Mouse (Mus musculus): ENCODE measurements around the gene Cd40.

Cd40 gene

GRCm38 (mm10) chr2:165056377-165057085 is 1.1 kb downstream of the Cd40 start:
- no peak for DNase-seq (ENCODE audit: extremely low read depth, low read depth, low spot score)

GRCm38 (mm10) chr2:165059961-165060360 is 4.5 kb downstream of the Cd40 start:
- DNase-seq (ENCODE audit: extremely low read depth, low read depth, low spot score) = no peak

- no peak for DNase-seq (ENCODE audit: extremely low read depth, low read depth, low spot score)
Measured at GRCm38 (mm10) chr2:165061638-165062433, 6.4 kb downstream of the Cd40 start.

GRCm38 (mm10) chr2:165064489-165064888 is 9.1 kb downstream of the Cd40 start:
- DNase-seq (ENCODE audit: extremely low read depth, low read depth, low spot score) = no peak

GRCm38 (mm10) chr2:165068806-165069205 is 13.4 kb downstream of the Cd40 start:
- DNase-seq (ENCODE audit: extremely low read depth, low read depth, low spot score) = no peak

- DNase-seq (ENCODE audit: extremely low read depth, low read depth, low spot score) = no peak
Measured at GRCm38 (mm10) chr2:165070096-165070816, 14.8 kb downstream of the Cd40 start.

GRCm38 (mm10) chr2:165073381-165073781 is 18.0 kb downstream of the Cd40 start:
- no peak for DNase-seq (ENCODE audit: extremely low read depth, low read depth, low spot score)

GRCm38 (mm10) chr2:165074081-165074884 is 18.9 kb downstream of the Cd40 start:
- DNase-seq (ENCODE audit: extremely low read depth, low read depth, low spot score) = no peak

GRCm38 (mm10) chr2:165074937-165075336 is 19.5 kb downstream of the Cd40 start:
- no peak for DNase-seq (ENCODE audit: extremely low read depth, low read depth, low spot score)

GRCm38 (mm10) chr2:165077055-165077454 is 21.6 kb downstream of the Cd40 start:
- DNase-seq (ENCODE audit: extremely low read depth, low read depth, low spot score) = no peak

GRCm38 (mm10) chr2:165078045-165078444 is 22.6 kb downstream of the Cd40 start:
- DNase-seq (ENCODE audit: extremely low read depth, low read depth, low spot score) = no peak

- DNase-seq (ENCODE audit: extremely low read depth, low read depth, low spot score) = no peak
Measured at GRCm38 (mm10) chr2:165078605-165079004, 23.2 kb downstream of the Cd40 start.

GRCm38 (mm10) chr2:165080657-165081056 is 25.2 kb downstream of the Cd40 start:
- DNase-seq (ENCODE audit: extremely low read depth, low read depth, low spot score) = no peak

- no peak for DNase-seq (ENCODE audit: extremely low read depth, low read depth, low spot score)
Measured at GRCm38 (mm10) chr2:165081257-165081656, 25.8 kb downstream of the Cd40 start.

GRCm38 (mm10) chr2:165086634-165087033 is 31.2 kb downstream of the Cd40 start:
- no peak for DNase-seq (ENCODE audit: extremely low read depth, low read depth, low spot score)

- DNase-seq (ENCODE audit: extremely low read depth, low read depth, low spot score) = no peak
Measured at GRCm38 (mm10) chr2:165089470-165089869, 34.0 kb downstream of the Cd40 start.

- no peak for DNase-seq (ENCODE audit: extremely low read depth, low read depth, low spot score)
Measured at GRCm38 (mm10) chr2:165090650-165091049, 35.2 kb downstream of the Cd40 start, which contains the start of gene 1700025C18Rik. TSS of gene 1700025C18Rik (minus strand) at chr2:165090750.

- no peak for DNase-seq (ENCODE audit: extremely low read depth, low read depth, low spot score)
Measured at GRCm38 (mm10) chr2:165091433-165091965, 36.1 kb downstream of the Cd40 start.

- DNase-seq (ENCODE audit: extremely low read depth, low read depth, low spot score) = no peak
Measured at GRCm38 (mm10) chr2:165092393-165092792, 37.0 kb downstream of the Cd40 start.

GRCm38 (mm10) chr2:165096367-165096766 is 40.9 kb downstream of the Cd40 start:
- no peak for DNase-seq (ENCODE audit: extremely low read depth, low read depth, low spot score)
